Mouse (Mus musculus): ENCODE results near the gene Lrrc27. TPM values are rescaled to one million over a fixed set of nuclear protein-coding genes. Genes with fewer than 3 reads are reported as not detected.
A peak's percentile ranks its signal among the peaks of the same experiment; 100 is the strongest.

The Lrrc27 gene
- polyA plus RNA-seq, 1 experiment, result 3.3 TPM

GRCm38 (mm10) chr7:139239432-139239831 is 26.6 kb downstream of the Lrrc27 start:
- Histone ChIP-seq H3K36me3 (ENCODE audit: control insufficient read depth, insufficient read depth, low read length) (no peaks in the 10 kb centered on the region), H3K27me3 (replicated peaks; ENCODE audit: control insufficient read depth, insufficient read depth, low read length) (no peaks in the 10 kb centered on the region), H3K27ac (ENCODE audit: insufficient read depth, low read depth, low read length) (no peak overlapping the region), H3K4me1 (ENCODE audit: control insufficient read depth, insufficient read depth, low read length) (no peaks in the 10 kb centered on the region), H3K4me3 (ENCODE audit: insufficient read depth, low read depth, low read length) (no peak overlapping the region)
- DNase-seq, result no peak
- no peak for TF ChIP-seq CTCF (conservative IDR thresholded peaks at IDR 0.05; ENCODE audit: insufficient read depth, insufficient read length, low read depth, low read length)
- no peak for TF ChIP-seq POLR2A (IDR thresholded peaks at IDR 0.05; ENCODE audit: low read depth, low read length)
- WGBS, result 76% methylated on average over 3 of the region's 3 CpGs

GRCm38 (mm10) chr7:139246086-139246485 is 33.3 kb downstream of the Lrrc27 start:
- Histone ChIP-seq H3K4me3 (ENCODE audit: insufficient read depth, low read depth, low read length) (no peak overlapping the region), H3K4me1 (ENCODE audit: control insufficient read depth, insufficient read depth, low read length) (peaks cover 4% of the 10 kb centered on the region; the same call in 1 of the 2 replicates), H3K27ac (ENCODE audit: insufficient read depth, low read depth, low read length) (no peak overlapping the region), H3K27me3 (replicated peaks; ENCODE audit: control insufficient read depth, insufficient read depth, low read length) (no peaks in the 10 kb centered on the region), H3K36me3 (ENCODE audit: control insufficient read depth, insufficient read depth, low read length) (no peaks in the 10 kb centered on the region)
- DNase-seq, result no peak
- WGBS, result 74% methylated on average over 5 of the region's 5 CpGs
- TF ChIP-seq POLR2A (IDR thresholded peaks at IDR 0.05; ENCODE audit: low read depth, low read length), result no peak
- TF ChIP-seq CTCF (conservative IDR thresholded peaks at IDR 0.05; ENCODE audit: insufficient read depth, insufficient read length, low read depth, low read length), result no peak

GRCm38 (mm10) chr7:139246931-139247880 is 34.4 kb downstream of the Lrrc27 start:
- peak overlapping the region; percentile 83 for H3K4me3 ChIP-seq (ENCODE audit: insufficient read depth, low read depth, low read length)
- DNase-seq, result peak; percentile 63
- TF ChIP-seq POLR2A (IDR thresholded peaks at IDR 0.05; ENCODE audit: low read depth, low read length) (no peak), CTCF (conservative IDR thresholded peaks at IDR 0.05; ENCODE audit: insufficient read depth, insufficient read length, low read depth, low read length) (no peak)
- WGBS, result 25% methylated on average over 38 of the region's 38 CpGs
- H3K4me1 ChIP-seq (ENCODE audit: control insufficient read depth, insufficient read depth, low read length), result peaks cover 8% of the 10 kb centered on the region; the same call in 1 of the 2 replicates
- H3K27me3 ChIP-seq (replicated peaks; ENCODE audit: control insufficient read depth, insufficient read depth, low read length), result no peaks in the 10 kb centered on the region
- peak overlapping the region; percentile 97 for H3K27ac ChIP-seq (ENCODE audit: insufficient read depth, low read depth, low read length)
- H3K36me3 ChIP-seq (ENCODE audit: control insufficient read depth, insufficient read depth, low read length), result no peaks in the 10 kb centered on the region

GRCm38 (mm10) chr7:139247881-139248614 is 35.3 kb downstream of the Lrrc27 start, which contains the start of gene Pwwp2b:
Gene Pwwp2b (plus strand): TSS chr7:139248482.
- H3K4me1 ChIP-seq (ENCODE audit: control insufficient read depth, insufficient read depth, low read length), result peaks cover 10% of the 10 kb centered on the region; the same call in 1 of the 2 replicates
- H3K36me3 ChIP-seq (ENCODE audit: control insufficient read depth, insufficient read depth, low read length), result no peaks in the 10 kb centered on the region
- H3K4me3 ChIP-seq (ENCODE audit: insufficient read depth, low read depth, low read length), result peak within 1 kb of the TSS; percentile 83
- DNase-seq, result peak; percentile 86
- TF ChIP-seq POLR2A (IDR thresholded peaks at IDR 0.05; ENCODE audit: low read depth, low read length), result no peak
- no peak for TF ChIP-seq CTCF (conservative IDR thresholded peaks at IDR 0.05; ENCODE audit: insufficient read depth, insufficient read length, low read depth, low read length)
- WGBS, result 1% methylated on average over 70 of the region's 72 CpGs
- peak within 1 kb of the TSS; percentile 97 for H3K27ac ChIP-seq (ENCODE audit: insufficient read depth, low read depth, low read length)
- no peaks in the 10 kb centered on the region for H3K27me3 ChIP-seq (replicated peaks; ENCODE audit: control insufficient read depth, insufficient read depth, low read length)

GRCm38 (mm10) chr7:139248615-139249405 is 36.0 kb downstream of the Lrrc27 start:
- Histone ChIP-seq H3K36me3 (ENCODE audit: control insufficient read depth, insufficient read depth, low read length) (no peaks in the 10 kb centered on the region), H3K4me1 (ENCODE audit: control insufficient read depth, insufficient read depth, low read length) (peaks cover 15% of the 10 kb centered on the region; the same call in 1 of the 2 replicates), H3K4me3 (ENCODE audit: insufficient read depth, low read depth, low read length) (peak overlapping the region; percentile 83), H3K27me3 (replicated peaks; ENCODE audit: control insufficient read depth, insufficient read depth, low read length) (no peaks in the 10 kb centered on the region), H3K27ac (ENCODE audit: insufficient read depth, low read depth, low read length) (peak overlapping the region; percentile 76)
- TF ChIP-seq POLR2A (IDR thresholded peaks at IDR 0.05; ENCODE audit: low read depth, low read length) (no peak), CTCF (conservative IDR thresholded peaks at IDR 0.05; ENCODE audit: insufficient read depth, insufficient read length, low read depth, low read length) (no peak)
- DNase-seq, result no peak
- 4% methylated on average over 45 of the region's 45 CpGs for WGBS

- H3K4me1 ChIP-seq (ENCODE audit: control insufficient read depth, insufficient read depth, low read length), result peaks cover 15% of the 10 kb centered on the region; the same call in 1 of the 2 replicates
- no peak for TF ChIP-seq POLR2A (IDR thresholded peaks at IDR 0.05; ENCODE audit: low read depth, low read length)
- TF ChIP-seq CTCF (conservative IDR thresholded peaks at IDR 0.05; ENCODE audit: insufficient read depth, insufficient read length, low read depth, low read length), result no peak
- no peak for DNase-seq
- H3K27ac ChIP-seq (ENCODE audit: insufficient read depth, low read depth, low read length), result no peak overlapping the region
- no peaks in the 10 kb centered on the region for H3K27me3 ChIP-seq (replicated peaks; ENCODE audit: control insufficient read depth, insufficient read depth, low read length)
- peak overlapping the region; percentile 83 for H3K4me3 ChIP-seq (ENCODE audit: insufficient read depth, low read depth, low read length)
- no peaks in the 10 kb centered on the region for H3K36me3 ChIP-seq (ENCODE audit: control insufficient read depth, insufficient read depth, low read length)
- WGBS, result 44% methylated on average over 7 of the region's 7 CpGs
Observed at GRCm38 (mm10) chr7:139249406-139250210, 36.8 kb downstream of the Lrrc27 start.

Measured in kidney, adult 2 months (tissue).